Mouse (Mus musculus): Measurements from ENCODE around the gene Nlgn2. TPM values are rescaled to one million over a fixed set of nuclear protein-coding genes. Genes with fewer than 3 reads are reported as not detected.

Nlgn2 gene
- polyA plus RNA-seq, 1 experiment from 2014 or later: 9.9 TPM

- peaks cover 38% of the 10 kb centered on the region for H3K4me1 ChIP-seq (ENCODE audit: control insufficient read depth, insufficient read depth, low read length)
- no peak overlapping the region for H3K27ac ChIP-seq (ENCODE audit: low read depth, low read length)
- H3K36me3 ChIP-seq (ENCODE audit: control insufficient read depth, insufficient read depth, low read length): no peaks in the 10 kb centered on the region
- H3K4me2 ChIP-seq: no peak overlapping the region
- no peak overlapping the region for H3K9ac ChIP-seq (ENCODE audit: low read length)
- no peak overlapping the region for H3K4me3 ChIP-seq (ENCODE audit: low read depth, low read length)
- 79% methylated on average over 7 of the region's 7 CpGs for WGBS
- ATAC-seq (ENCODE audit: low FRiP score) (no peak), DNase-seq (ENCODE audit: low spot score, missing footprints) (no peak)
- no peaks in the 10 kb centered on the region for H3K9me3 ChIP-seq (ENCODE audit: control insufficient read depth, low read length)
- peaks cover 31% of the 10 kb centered on the region for H3K27me3 ChIP-seq (ENCODE audit: control insufficient read depth, insufficient read depth, low read length)
Measured at GRCm38 (mm10) chr11:69797924-69798323, 39.7 kb downstream of the Nlgn2 start.

GRCm38 (mm10) chr11:69795983-69796435 lies 41.6 kb downstream of the Nlgn2 start:
- no peaks in the 10 kb centered on the region for H3K9me3 ChIP-seq (ENCODE audit: control insufficient read depth, low read length)
- peak overlapping the region; percentile 49; the same call in 1 of the 2 replicates for H3K9ac ChIP-seq (ENCODE audit: low read length)
- H3K27ac ChIP-seq (ENCODE audit: low read depth, low read length): no peak overlapping the region
- no peak for DNase-seq (ENCODE audit: low spot score, missing footprints)
- ATAC-seq (ENCODE audit: low FRiP score): no peak
- peak overlapping the region; percentile 31 for H3K4me3 ChIP-seq (ENCODE audit: low read depth, low read length)
- whole genome bisulfite sequencing: 2% methylated on average over 13 of the region's 13 CpGs
- H3K4me2 ChIP-seq: peak overlapping the region; percentile 76
- no peaks in the 10 kb centered on the region for H3K36me3 ChIP-seq (ENCODE audit: control insufficient read depth, insufficient read depth, low read length)
- peaks cover 12% of the 10 kb centered on the region for H3K27me3 ChIP-seq (ENCODE audit: control insufficient read depth, insufficient read depth, low read length)
- H3K4me1 ChIP-seq (ENCODE audit: control insufficient read depth, insufficient read depth, low read length): peaks cover 21% of the 10 kb centered on the region

DNA sequence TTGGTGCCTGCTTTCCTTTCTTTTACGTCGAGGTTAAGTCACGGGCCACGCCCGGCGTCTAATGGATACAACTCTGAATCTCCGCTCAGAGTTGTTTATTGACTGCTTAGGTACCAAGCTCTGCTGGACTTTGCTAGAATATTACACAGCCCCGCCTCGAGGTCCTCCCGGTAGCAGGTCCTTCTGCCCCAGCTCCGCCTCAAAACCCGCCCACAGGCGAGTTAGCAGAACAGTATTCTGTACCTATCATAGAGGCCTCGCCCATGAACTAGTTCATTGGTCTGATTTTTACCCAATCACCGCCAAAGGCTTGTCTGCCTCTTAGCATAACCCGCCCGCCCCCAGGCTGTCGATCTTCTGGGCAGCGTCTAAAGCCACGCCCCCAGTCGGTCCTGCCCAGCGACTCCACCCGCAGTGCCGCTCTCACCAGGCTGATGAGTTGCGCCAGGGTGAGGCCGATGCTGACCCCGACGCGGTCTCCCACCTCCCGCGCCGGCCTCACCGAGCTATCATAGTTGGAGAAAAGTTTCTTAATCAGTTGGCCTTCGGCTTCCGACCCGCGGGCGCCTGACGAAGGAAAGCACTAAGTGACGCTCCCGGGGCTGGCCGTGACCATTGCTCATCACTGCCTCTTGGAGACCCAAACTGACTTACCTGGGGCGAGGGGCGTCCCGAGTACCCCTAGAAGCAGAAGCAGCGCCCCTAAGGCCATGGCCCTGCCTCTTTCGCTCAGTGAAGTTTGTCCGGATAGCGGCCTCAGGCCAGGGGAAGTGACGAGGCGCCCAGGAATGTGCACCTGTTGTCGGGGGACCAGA lies 42.2 kb downstream of the Nlgn2 start, which contains the start of gene Chrnb1:
Gene Chrnb1 (minus strand): TSS at position 776 of the 815 bp plus-strand sequence.
- Histone ChIP-seq H3K4me3 (ENCODE audit: low read depth, low read length) (peak within 1 kb of the TSS; percentile 31), H3K4me2 (peak within 1 kb of the TSS; percentile 76), H3K27ac (ENCODE audit: low read depth, low read length) (no peak within 1 kb of the TSS), H3K36me3 (ENCODE audit: control insufficient read depth, insufficient read depth, low read length) (no peaks in the 10 kb centered on the region), H3K4me1 (ENCODE audit: control insufficient read depth, insufficient read depth, low read length) (peaks cover 20% of the 10 kb centered on the region), H3K9me3 (ENCODE audit: control insufficient read depth, low read length) (no peaks in the 10 kb centered on the region), H3K9ac (ENCODE audit: low read length) (peak within 1 kb of the TSS; percentile 49; the same call in 1 of the 2 replicates), H3K27me3 (ENCODE audit: control insufficient read depth, insufficient read depth, low read length) (peaks cover 11% of the 10 kb centered on the region)
- peak; percentile 93 for ATAC-seq (ENCODE audit: low FRiP score)
- DNase-seq (ENCODE audit: low spot score, missing footprints): peak; percentile 95
- 2% methylated on average over 52 of the region's 52 CpGs for WGBS

DNA sequence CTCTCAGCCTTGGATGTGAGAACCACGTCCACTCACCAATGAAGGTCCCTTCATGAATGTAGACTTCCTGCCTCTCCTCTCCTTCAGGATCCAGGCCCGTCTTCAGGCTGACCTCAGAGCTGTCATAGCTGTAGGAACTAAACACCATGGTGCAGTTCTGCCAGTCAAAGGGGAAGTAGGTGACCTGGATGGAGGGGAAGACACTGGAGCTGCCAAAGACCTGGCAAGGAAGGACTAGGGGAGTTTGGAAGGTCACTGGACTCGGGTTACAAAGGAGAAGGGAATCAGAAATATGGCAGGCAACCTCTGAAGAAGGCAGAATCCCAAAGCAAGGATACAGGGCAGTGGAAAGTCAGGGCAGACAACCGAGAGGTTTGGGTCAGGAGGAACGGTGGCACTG lies 44.2 kb downstream of the Nlgn2 start:
- Histone ChIP-seq H3K9me3 (ENCODE audit: control insufficient read depth, low read length) (no peaks in the 10 kb centered on the region), H3K4me1 (ENCODE audit: control insufficient read depth, insufficient read depth, low read length) (peaks cover 4% of the 10 kb centered on the region; the same call in 1 of the 2 replicates), H3K36me3 (ENCODE audit: control insufficient read depth, insufficient read depth, low read length) (no peaks in the 10 kb centered on the region), H3K4me2 (no peak overlapping the region), H3K4me3 (ENCODE audit: low read depth, low read length) (no peak overlapping the region), H3K27ac (ENCODE audit: low read depth, low read length) (no peak overlapping the region), H3K27me3 (ENCODE audit: control insufficient read depth, insufficient read depth, low read length) (peaks cover 11% of the 10 kb centered on the region), H3K9ac (ENCODE audit: low read length) (no peak overlapping the region)
- WGBS: 62% methylated on average over 5 of the region's 5 CpGs
- DNase-seq (ENCODE audit: low spot score, missing footprints) (peak; percentile 70), ATAC-seq (ENCODE audit: low FRiP score) (no peak)

DNA sequence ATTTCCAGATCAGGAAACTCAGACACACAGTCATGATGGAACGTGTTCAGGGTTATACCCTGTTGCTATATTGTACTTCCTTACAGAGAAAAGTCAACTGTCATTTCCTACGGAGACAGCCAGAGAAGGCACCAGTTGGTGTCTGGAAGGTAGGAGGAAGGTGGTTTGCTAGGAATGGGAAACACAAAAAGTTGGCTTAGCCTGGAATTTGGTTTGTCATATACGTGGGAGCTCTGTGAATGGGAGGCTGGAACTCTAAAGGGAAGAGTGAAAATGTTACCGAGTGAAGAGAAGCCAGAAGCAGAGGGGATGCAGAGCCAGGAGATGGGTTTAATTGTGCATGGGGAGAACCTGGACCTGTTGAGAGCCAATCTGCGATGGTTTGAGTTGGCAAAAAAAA lies 46.2 kb downstream of the Nlgn2 start:
- H3K27ac ChIP-seq (ENCODE audit: low read depth, low read length): no peak overlapping the region
- ATAC-seq (ENCODE audit: low FRiP score) (no peak), DNase-seq (ENCODE audit: low spot score, missing footprints) (no peak)
- no peaks in the 10 kb centered on the region for H3K36me3 ChIP-seq (ENCODE audit: control insufficient read depth, insufficient read depth, low read length)
- H3K9ac ChIP-seq (ENCODE audit: low read length): no peak overlapping the region
- H3K4me3 ChIP-seq (ENCODE audit: low read depth, low read length): no peak overlapping the region
- H3K27me3 ChIP-seq (ENCODE audit: control insufficient read depth, insufficient read depth, low read length): peaks cover 5% of the 10 kb centered on the region
- H3K4me2 ChIP-seq: no peak overlapping the region
- peaks cover 4% of the 10 kb centered on the region; the same call in 1 of the 2 replicates for H3K4me1 ChIP-seq (ENCODE audit: control insufficient read depth, insufficient read depth, low read length)
- 71% methylated on average over 5 of the region's 5 CpGs for WGBS
- H3K9me3 ChIP-seq (ENCODE audit: control insufficient read depth, low read length): no peaks in the 10 kb centered on the region

DNA sequence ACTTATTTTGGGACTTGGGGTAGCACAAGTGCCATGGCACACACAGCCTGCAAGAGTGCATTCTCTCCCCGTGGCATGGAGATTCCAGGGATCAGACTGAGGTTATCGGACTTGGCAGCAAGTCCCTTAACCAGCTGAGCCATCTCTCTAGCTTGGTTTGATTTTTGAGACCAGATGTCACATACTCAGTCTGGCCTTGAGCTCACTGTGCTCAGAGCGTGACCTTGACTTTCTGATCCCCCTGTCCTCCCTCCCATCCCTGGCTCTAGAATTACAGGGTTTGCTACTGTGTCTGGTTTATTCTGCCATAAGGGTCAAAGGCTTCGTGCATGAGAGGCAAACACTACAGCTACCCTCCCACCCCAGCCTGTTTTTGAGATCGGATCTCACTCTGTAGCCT lies 48.2 kb downstream of the Nlgn2 start:
- Histone ChIP-seq H3K9me3 (ENCODE audit: control insufficient read depth, low read length) (no peaks in the 10 kb centered on the region), H3K9ac (ENCODE audit: low read length) (no peak overlapping the region), H3K4me1 (ENCODE audit: control insufficient read depth, insufficient read depth, low read length) (no peaks in the 10 kb centered on the region), H3K27ac (ENCODE audit: low read depth, low read length) (no peak overlapping the region), H3K36me3 (ENCODE audit: control insufficient read depth, insufficient read depth, low read length) (no peaks in the 10 kb centered on the region), H3K27me3 (ENCODE audit: control insufficient read depth, insufficient read depth, low read length) (no peaks in the 10 kb centered on the region), H3K4me2 (no peak overlapping the region), H3K4me3 (ENCODE audit: low read depth, low read length) (no peak overlapping the region)
- no peak for ATAC-seq (ENCODE audit: low FRiP score)
- WGBS: 76% methylated on average over 5 of the region's 5 CpGs
- DNase-seq (ENCODE audit: low spot score, missing footprints): no peak

DNA sequence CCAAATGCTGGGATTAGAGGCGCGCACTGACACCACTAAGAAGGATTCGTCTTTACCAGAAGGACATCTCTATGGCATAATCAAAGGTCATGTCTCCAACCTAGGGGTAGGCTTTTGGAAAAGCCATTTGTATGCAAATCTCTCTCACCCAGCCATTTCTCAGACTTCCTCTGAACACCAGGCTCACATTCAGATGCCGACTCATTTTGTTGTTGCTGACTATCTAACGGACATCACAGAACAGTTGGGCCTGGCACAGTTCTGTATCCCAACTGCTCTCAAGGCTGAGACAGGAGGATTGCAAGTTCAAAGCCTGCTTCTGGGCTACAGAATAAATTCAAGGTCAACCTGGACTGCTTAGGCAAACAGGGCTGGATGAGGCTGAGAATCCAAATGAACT lies 50.3 kb downstream of the Nlgn2 start:
- H3K27me3 ChIP-seq (ENCODE audit: control insufficient read depth, insufficient read depth, low read length): no peaks in the 10 kb centered on the region
- WGBS: 84% methylated on average over 5 of the region's 5 CpGs
- H3K36me3 ChIP-seq (ENCODE audit: control insufficient read depth, insufficient read depth, low read length): no peaks in the 10 kb centered on the region
- H3K9me3 ChIP-seq (ENCODE audit: control insufficient read depth, low read length): no peaks in the 10 kb centered on the region
- H3K4me1 ChIP-seq (ENCODE audit: control insufficient read depth, insufficient read depth, low read length): no peaks in the 10 kb centered on the region
- H3K4me2 ChIP-seq: no peak overlapping the region
- DNase-seq (ENCODE audit: low spot score, missing footprints) (no peak), ATAC-seq (ENCODE audit: low FRiP score) (no peak)
- H3K4me3 ChIP-seq (ENCODE audit: low read depth, low read length): no peak overlapping the region
- H3K27ac ChIP-seq (ENCODE audit: low read depth, low read length): no peak overlapping the region
- no peak overlapping the region for H3K9ac ChIP-seq (ENCODE audit: low read length)

GRCm38 (mm10) chr11:69784793-69785272 lies 52.8 kb downstream of the Nlgn2 start:
- Histone ChIP-seq H3K4me3 (ENCODE audit: low read depth, low read length) (no peak overlapping the region), H3K9me3 (ENCODE audit: control insufficient read depth, low read length) (no peaks in the 10 kb centered on the region), H3K27me3 (ENCODE audit: control insufficient read depth, insufficient read depth, low read length) (no peaks in the 10 kb centered on the region), H3K9ac (ENCODE audit: low read length) (no peak overlapping the region), H3K27ac (ENCODE audit: low read depth, low read length) (no peak overlapping the region), H3K4me1 (ENCODE audit: control insufficient read depth, insufficient read depth, low read length) (no peaks in the 10 kb centered on the region), H3K36me3 (ENCODE audit: control insufficient read depth, insufficient read depth, low read length) (no peaks in the 10 kb centered on the region), H3K4me2 (no peak overlapping the region)
- WGBS: 47% methylated on average over 15 of the region's 15 CpGs
- ATAC-seq (ENCODE audit: low FRiP score) (no peak), DNase-seq (ENCODE audit: low spot score, missing footprints) (no peak)

DNA sequence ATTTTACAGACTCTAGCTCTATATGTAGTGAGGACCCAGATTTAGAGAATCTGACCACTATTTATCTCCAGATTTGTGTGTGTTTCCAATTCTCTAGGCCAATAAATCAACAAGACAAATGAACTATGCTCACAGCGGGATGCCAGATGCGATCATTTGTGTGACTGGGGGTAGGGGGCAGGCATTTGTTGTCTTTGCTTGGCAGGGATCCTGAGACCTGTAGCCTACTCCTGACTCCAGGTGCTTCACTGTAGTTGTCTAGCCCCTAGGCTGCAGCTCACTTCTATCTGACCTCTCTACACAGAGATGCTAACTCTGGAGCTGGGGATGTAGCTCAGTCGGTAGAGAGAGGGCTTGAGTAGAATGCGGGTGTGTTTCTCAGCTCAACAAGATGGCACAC lies 55.8 kb downstream of the Nlgn2 start:
- Histone ChIP-seq H3K4me1 (ENCODE audit: control insufficient read depth, insufficient read depth, low read length) (no peaks in the 10 kb centered on the region), H3K27ac (ENCODE audit: low read depth, low read length) (no peak overlapping the region), H3K27me3 (ENCODE audit: control insufficient read depth, insufficient read depth, low read length) (no peaks in the 10 kb centered on the region), H3K4me2 (no peak overlapping the region), H3K9ac (ENCODE audit: low read length) (no peak overlapping the region), H3K9me3 (ENCODE audit: control insufficient read depth, low read length) (no peaks in the 10 kb centered on the region), H3K36me3 (ENCODE audit: control insufficient read depth, insufficient read depth, low read length) (no peaks in the 10 kb centered on the region), H3K4me3 (ENCODE audit: low read depth, low read length) (no peak overlapping the region)
- DNase-seq (ENCODE audit: low spot score, missing footprints) (no peak), ATAC-seq (ENCODE audit: low FRiP score) (no peak)
- WGBS: 43% methylated on average over 4 of the region's 4 CpGs

Data from midbrain, embryonic 11.5 days (tissue).